Mouse (Mus musculus) embryo, embryonic 10 days (tissue): ENCODE results near the gene Entpd1.

Experiments used
- DNase-seq: peaks from one replicate; pipeline ENCODE4 v3.0.0-alpha.2; 2015; ENCODE audit warnings: low spot score

Entpd1 gene

GRCm38 (mm10) chr19:40628950-40629349 is 16.8 kb downstream of the Entpd1 start:
- DNase-seq: no peak

- no peak for DNase-seq
Measured at GRCm38 (mm10) chr19:40630096-40630495, 17.9 kb downstream of the Entpd1 start.

- no peak for DNase-seq
Measured at GRCm38 (mm10) chr19:40630606-40631005, 18.4 kb downstream of the Entpd1 start.

- no peak for DNase-seq
Measured at GRCm38 (mm10) chr19:40632193-40632592, 20.0 kb downstream of the Entpd1 start.

GRCm38 (mm10) chr19:40632668-40633067 is 20.5 kb downstream of the Entpd1 start:
- DNase-seq: no peak

- DNase-seq: no peak
Measured at GRCm38 (mm10) chr19:40633144-40633543, 21.0 kb downstream of the Entpd1 start.

GRCm38 (mm10) chr19:40637091-40637490 is 24.9 kb downstream of the Entpd1 start:
- DNase-seq: no peak

- DNase-seq: no peak
Measured at GRCm38 (mm10) chr19:40637601-40638000, 25.4 kb downstream of the Entpd1 start.

- DNase-seq: no peak
Measured at GRCm38 (mm10) chr19:40638582-40638981, 26.4 kb downstream of the Entpd1 start.

GRCm38 (mm10) chr19:40639729-40640304 is 27.7 kb downstream of the Entpd1 start:
- DNase-seq: no peak

GRCm38 (mm10) chr19:40640799-40641198 is 28.6 kb downstream of the Entpd1 start:
- no peak for DNase-seq

GRCm38 (mm10) chr19:40643846-40644245 is 31.7 kb downstream of the Entpd1 start:
- no peak for DNase-seq

GRCm38 (mm10) chr19:40646379-40646778 is 34.2 kb downstream of the Entpd1 start:
- no peak for DNase-seq

GRCm38 (mm10) chr19:40647319-40648158 is 35.4 kb downstream of the Entpd1 start:
- no peak for DNase-seq

- no peak for DNase-seq
Measured at GRCm38 (mm10) chr19:40650090-40650489, 37.9 kb downstream of the Entpd1 start.

GRCm38 (mm10) chr19:40656207-40656606 is 44.0 kb downstream of the Entpd1 start:
- DNase-seq: no peak

- no peak for DNase-seq
Measured at GRCm38 (mm10) chr19:40658281-40658680, 46.1 kb downstream of the Entpd1 start.

- DNase-seq: no peak
Measured at GRCm38 (mm10) chr19:40658935-40659334, 46.8 kb downstream of the Entpd1 start.

- peak; percentile 40 for DNase-seq
Measured at GRCm38 (mm10) chr19:40659651-40660478, 47.7 kb downstream of the Entpd1 start.

- peak; percentile 46 for DNase-seq
Measured at GRCm38 (mm10) chr19:40660510-40660909, 48.3 kb downstream of the Entpd1 start.

GRCm38 (mm10) chr19:40661108-40661507 is 48.9 kb downstream of the Entpd1 start:
- no peak for DNase-seq

GRCm38 (mm10) chr19:40661874-40662273 is 49.7 kb downstream of the Entpd1 start:
- no peak for DNase-seq

- no peak for DNase-seq
Measured at GRCm38 (mm10) chr19:40662727-40663126, 50.6 kb downstream of the Entpd1 start.
